Mouse (Mus musculus): ENCODE data around the gene Mettl8.

GRCm38 (mm10) chr2:71033014-71033413, 22.4 kb downstream of the Mettl8 start:
- TF ChIP-seq POLR2A (IDR thresholded peaks at IDR 0.05; ENCODE audit: insufficient read depth, low read depth, low read length) (no peak), CTCF (IDR thresholded peaks at IDR 0.05; ENCODE audit: insufficient read depth, low read depth, low read length) (no peak)

Measured in olfactory bulb, adult 2 months (tissue).